Mouse (Mus musculus) stomach, embryonic 15.5 days (tissue): ENCODE results near the gene Sp110. TPM values are rescaled to one million over a fixed set of nuclear protein-coding genes. Genes with fewer than 3 reads are reported as not detected.

Experiments used
- polyA plus RNA-seq: library from polyadenylated mRNA; unstranded; fragments of >200 nt; fragmentation: Nextera tagmentation; extraction: Ambion mirVana; gene quantifications from 2 replicates; pipeline ENCODE4 v1.2.1, GENCODE M21; 2015

Sp110 gene
- polyA plus RNA-seq, 1 experiment from 2014 or later, result 2.4 TPM

Other genes with a start within 250 kb of the Sp110 start
- gene G530012D18Rik, start 23.1 kb downstream of the Sp110 start, polyA plus RNA-seq, result not detected in 2 replicates
- 1.4 and 2.6 TPM in 2 replicates for gene Sp140, start 1.6 kb upstream of the Sp110 start, polyA plus RNA-seq
- gene Sp100, start 51.2 kb upstream of the Sp110 start, polyA plus RNA-seq, result 3.9 and 4.2 TPM in 2 replicates
- gene A630001G21Rik, start 179.8 kb upstream of the Sp110 start, polyA plus RNA-seq, result 1.4 and 1.7 TPM in 2 replicates
- 30.6 and 31.4 TPM in 2 replicates for gene Cab39, start 194.6 kb upstream of the Sp110 start, polyA plus RNA-seq